Mouse (Mus musculus): ENCODE measurements around the gene Slc15a3.
A peak's percentile ranks its signal among the peaks of the same experiment; 100 is the strongest.

Slc15a3 gene

GRCm38 (mm10) chr19:10839010-10839892, at the start of gene Slc15a3:
Gene Slc15a3, plus strand, starts transcription at chr19:10839727.
- DNase-seq: no peak

DNA sequence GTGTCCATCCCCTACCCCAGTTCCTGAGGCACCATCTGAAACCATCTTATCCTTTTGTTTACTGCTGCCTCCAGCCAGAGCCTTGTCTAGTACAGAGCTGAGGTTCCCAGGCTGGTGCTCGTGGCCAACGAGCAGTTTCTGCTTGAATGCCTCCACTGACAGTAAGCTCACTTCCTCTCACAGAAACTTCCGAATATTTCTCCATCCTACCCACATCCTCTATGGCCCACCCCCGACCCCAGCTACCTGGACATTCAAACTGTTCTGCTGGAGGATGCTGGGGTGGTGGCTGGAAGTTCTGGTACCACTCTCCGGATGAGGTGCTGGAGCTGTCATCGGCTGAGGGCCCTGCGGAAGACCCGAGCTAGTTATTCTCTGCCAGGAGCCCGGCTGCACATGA, 49.2 kb upstream of the Slc15a3 start:
- DNase-seq: no peak

GRCm38 (mm10) chr19:10793044-10793443, 46.5 kb upstream of the Slc15a3 start:
- no peak for DNase-seq

DNA sequence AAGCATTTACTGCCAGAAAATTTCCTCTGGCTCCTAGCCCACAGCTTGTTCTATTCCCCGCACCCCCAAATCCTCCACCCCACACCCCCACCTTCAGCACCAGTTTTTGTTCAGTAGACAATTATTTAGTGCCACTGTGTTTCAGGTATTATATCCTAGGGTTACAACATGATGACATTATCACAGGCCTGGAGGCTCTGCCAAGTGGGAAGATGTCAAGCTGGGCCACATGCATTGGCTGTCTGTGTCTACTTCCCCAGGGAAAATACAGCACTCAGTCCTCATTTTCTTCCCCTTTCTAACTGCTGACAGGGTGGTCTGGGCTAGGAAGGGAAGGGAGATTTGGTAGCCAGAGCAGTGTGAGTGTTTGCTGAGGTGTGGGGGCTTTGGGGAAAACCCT, 44.6 kb upstream of the Slc15a3 start:
- no peak for DNase-seq

- no peak for DNase-seq
These were observed 41.0 kb upstream of the Slc15a3 start for GRCm38 (mm10) chr19:10798576-10798975.

GRCm38 (mm10) chr19:10799155-10799554, 40.4 kb upstream of the Slc15a3 start:
- DNase-seq: no peak

GRCm38 (mm10) chr19:10801070-10801469, 38.5 kb upstream of the Slc15a3 start:
- DNase-seq: no peak

DNA sequence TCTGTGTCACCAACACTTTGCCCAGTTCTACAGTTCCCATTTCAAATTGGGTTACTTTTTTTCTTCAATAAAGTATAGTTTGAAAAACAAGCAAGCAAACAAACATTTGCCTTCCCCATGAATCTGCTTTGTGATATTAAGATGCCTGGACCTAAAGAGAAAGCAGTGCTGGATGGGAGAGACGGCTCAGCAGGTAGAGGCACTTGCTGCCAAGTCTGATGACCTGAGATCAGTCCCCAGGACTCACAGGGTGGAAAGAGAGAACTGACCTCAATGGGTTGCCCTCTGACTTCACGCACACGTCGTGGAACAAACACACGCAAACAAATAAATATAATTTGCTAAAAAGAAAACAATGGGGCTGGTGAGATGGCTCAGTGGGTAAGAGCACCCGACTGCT, 37.6 kb upstream of the Slc15a3 start:
- DNase-seq: no peak

- DNase-seq: no peak
These were observed 35.8 kb upstream of the Slc15a3 start for GRCm38 (mm10) chr19:10803751-10804150.

DNA sequence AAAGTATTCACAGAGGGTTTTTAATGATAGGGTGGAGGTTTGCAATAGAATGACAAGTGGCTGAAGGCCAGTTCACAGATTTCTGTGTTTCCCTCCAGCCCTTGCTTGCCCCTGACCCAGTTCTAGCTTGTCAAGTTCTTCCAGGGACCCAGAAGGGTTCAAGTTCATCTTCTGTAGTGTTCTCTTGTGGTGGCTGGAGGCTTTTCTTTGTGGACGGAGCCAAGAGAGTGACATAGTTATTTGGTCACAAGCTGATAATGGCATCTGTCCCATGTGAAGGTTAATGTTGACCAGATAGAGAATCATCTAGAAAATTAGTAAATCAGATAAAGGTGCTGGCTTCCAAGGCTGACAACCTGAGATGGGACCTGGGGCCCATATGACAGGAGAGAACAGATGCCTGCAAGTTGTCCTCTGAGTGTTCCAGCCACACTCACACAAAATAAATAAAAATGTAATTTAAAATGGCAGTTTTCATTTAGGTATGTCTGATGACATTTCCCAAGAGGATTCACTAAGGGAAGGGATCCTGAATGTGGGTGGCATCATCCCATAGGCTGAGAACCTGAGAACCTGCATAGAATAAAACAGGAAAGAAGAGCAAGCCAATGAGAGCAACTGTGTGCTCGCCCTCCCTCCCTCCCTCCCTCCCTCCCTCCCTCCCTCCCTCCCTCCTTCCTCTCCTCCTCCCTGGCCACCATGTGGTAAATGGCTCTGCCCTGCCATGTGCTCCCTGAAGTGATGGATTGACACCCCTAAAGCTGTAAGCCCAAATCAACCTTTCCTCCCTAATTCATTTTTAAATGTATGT, 34.5 kb upstream of the Slc15a3 start:
- DNase-seq: no peak

DNA sequence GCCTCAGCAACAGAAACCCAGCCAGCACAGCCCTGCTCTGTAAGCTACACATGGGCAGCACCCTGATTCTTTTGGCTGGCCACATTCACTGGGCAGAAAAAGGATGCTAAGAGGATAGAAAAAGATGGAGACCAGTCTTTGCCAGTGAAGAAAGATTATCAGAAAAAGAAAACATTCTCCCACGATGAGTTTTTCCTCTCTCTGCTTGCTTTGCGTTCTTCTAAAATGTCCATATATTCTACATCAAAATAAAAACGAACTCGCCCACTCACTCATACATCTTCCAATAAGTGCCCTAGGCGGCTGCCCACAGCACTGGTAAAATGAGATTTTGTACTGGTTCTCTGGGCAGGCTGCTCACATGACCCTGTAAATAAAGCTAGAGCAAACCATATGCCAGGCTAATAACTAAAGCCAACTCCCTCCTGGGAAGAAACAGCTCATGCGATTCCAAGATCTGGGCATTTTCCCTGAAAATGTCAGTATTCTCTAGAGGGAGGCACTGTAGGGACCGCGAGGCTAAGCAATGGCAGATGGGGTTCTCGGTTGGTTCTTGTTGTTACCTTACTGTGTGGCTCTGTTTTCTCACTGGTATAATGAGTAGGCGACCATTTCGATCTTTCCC, 33.8 kb upstream of the Slc15a3 start:
- DNase-seq: no peak

GRCm38 (mm10) chr19:10808524-10809233, 30.8 kb upstream of the Slc15a3 start:
- no peak for DNase-seq

DNA sequence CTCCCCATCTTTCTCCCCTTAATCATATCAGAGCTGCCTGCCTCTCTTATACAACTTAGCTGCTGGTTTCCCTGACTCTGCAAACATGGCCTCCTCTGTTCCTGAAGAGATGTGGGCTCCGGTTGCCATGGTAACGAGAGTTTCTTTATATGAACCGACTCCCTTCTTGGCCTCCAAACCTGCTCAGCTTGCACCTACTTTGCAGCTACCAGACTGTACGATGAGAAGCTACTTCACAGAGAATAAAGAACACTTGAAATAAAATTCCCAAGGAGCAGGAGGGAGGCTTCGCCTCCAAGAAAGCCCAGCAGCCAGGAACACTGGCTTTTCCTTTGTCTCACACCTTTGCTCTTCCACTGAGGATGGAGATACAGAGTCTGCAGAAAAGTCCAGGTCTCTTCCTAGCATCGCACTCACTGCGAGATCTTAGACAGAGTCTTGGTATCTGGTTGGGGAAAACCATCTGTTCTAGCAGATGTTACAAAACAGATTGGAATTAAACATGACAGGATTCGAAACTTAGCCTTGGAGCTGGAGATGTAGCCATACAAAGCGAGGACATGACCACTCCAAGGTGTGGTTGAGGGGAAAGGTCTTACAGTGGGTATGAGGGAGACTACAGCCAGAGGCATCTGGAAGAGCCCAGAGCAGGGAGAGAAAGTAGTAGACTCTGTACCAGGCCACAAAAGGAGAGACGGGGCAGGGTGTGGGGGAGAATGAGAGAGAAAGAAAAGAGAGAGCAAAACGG, 29.9 kb upstream of the Slc15a3 start:
- no peak for DNase-seq

GRCm38 (mm10) chr19:10810176-10810492, 29.4 kb upstream of the Slc15a3 start:
- no peak for DNase-seq

DNA sequence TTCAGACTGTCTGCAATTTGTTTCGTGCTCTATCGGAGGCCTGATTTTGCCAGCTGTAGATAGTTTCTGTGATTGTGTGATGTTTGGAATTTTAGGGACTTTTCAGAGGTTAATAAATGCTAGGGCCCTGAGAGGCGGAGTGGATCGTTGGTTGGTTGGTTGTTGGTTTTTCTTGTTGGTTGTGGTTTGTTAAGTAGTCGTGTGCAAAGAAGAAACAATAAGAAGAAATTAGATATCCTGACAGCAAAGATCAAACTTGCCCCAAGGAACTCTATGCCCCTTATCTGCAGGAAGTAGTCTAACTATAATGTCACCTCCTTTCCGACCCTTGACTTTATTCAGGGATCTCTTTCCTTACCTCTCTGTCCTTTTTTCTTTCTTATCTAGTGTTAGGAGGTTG, 28.1 kb upstream of the Slc15a3 start:
- DNase-seq: no peak

DNA sequence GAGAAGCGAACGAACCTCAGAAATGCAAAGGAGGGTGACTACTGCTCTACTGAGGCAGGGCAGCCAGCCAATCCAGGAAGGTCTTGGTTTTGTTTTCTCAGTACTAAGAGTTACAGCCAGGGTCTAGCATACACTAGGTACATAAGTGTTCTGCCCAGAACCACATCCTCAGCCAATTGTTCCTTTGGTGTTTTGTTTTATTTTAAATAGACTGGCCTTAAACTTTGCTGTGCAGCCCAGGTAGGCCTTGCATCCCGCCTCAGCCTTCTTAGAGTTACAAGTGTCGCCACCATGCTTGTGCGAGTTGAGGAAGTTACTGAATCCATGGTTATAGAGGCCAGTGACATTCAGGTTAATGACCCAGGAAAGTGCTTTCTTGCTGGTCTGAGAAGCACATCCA, 26.5 kb upstream of the Slc15a3 start:
- DNase-seq: no peak

DNA sequence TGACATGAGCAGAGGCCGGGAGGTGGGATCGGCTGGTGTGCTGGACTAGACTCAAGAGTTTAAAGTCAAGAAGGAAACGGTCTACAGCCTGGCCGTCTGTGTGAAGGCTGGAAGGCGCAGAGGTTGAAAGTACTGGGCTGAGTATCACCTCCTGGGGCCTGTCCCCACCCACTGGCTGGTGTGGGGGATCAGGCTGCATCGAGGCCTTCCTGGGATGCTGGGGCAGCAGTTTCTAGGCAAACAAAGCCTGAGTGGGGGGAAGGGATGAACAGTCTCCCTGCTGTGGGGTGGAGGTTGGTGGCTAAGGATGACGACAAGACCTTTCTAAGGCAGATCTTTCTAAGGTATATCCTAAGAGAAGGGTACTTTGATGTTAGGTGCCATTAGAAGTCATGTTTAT, 25.6 kb upstream of the Slc15a3 start:
- DNase-seq: no peak

GRCm38 (mm10) chr19:10815871-10816270, 23.7 kb upstream of the Slc15a3 start:
- no peak for DNase-seq

GRCm38 (mm10) chr19:10816462-10816861, 23.1 kb upstream of the Slc15a3 start:
- no peak for DNase-seq

DNA sequence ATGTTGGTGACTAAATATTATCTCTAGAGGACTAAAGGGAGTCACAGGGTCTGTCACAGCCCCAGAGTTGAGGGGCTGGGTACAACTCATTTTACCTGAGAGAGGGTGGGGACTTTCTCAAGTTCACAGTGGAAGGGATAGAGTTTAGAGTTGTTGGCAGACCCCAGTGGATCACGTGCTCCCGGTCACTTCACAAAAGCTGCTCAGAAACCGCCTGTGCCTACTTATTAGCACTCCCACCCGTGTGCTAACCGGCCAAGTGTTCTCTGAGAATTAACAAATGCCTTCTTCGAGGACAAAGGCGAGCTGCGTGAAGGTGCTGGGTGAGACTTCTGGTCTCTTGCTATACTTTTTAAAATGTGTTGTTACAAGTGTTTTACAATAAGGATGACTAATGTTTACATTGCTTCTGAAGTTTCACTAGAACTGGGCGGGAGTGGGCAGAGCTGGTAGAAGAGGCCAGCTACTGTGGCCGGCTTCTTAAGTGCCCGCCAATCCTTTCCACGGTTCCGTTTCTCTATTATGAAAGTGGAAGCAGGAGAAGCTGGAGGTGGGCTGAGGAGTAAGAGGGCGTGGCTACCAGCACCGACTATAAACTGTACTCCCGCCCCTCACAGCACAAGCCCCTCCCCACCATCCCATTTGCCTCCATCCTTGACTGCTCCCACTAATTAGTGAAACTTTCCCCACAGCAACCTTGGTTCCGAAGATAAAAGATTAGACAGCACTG, 21.1 kb upstream of the Slc15a3 start:
- peak; percentile 29 to 39 for DNase-seq

DNA sequence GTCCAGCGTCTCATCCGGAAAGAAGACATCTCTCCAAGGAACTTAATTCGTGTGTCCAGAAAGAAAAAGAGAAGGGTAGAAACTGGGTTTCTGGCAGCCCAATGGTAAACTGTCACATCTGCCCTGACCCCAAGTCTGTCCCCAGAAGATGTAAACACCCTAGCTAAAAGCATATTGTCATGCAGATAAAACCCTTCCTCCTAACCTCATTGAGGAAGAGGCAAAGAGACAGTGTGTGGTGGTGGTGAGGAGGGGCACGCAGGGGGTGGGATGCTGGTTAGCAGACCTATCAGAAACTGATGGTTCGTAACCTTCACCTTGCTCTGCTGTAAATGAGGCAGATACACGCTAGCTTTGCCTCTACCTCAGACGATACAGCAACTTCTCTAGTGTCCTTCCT, 18.2 kb upstream of the Slc15a3 start:
- DNase-seq: no peak

DNA sequence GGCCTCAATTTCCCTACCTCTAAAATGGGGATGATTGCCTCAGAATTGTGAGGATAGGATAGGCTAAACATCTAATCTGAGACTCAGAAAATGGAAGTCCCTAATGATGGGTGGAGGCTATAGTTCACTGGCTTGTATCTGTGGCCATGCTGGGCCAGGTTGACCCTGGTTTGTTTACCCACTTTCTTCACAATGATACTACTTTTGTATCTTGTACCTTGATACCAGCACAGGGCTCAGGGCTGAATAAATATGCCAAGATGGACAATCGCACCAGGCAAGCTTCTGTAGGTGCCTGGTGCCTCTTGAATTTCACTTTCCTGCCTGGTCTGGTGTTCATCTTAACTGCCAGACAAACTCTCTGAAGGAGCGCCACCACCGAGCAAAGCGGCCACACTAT, 17.0 kb upstream of the Slc15a3 start:
- no peak for DNase-seq
